Mouse (Mus musculus) adrenal gland, postnatal 36 days (tissue): ENCODE data around the gene Rac2. TPM values are rescaled to one million over a fixed set of nuclear protein-coding genes. Genes with fewer than 3 reads are reported as not detected.

ENCODE experiments used
- DNase-seq, 2 experiments: peaks; one replicate each; pipeline ENCODE4 v3.0.0; 2021; ENCODE audit warnings: mixed read lengths in 1 of 2
- total RNA-seq, 2 experiments: library from RNA; stranded (reverse); gene quantifications; 2 replicates each; pipeline ENCODE4 v1.2.3; 2021

Rac2 gene
- total RNA-seq, 2 experiments from 2014 or later = 3.3 to 3.7 TPM

DNA sequence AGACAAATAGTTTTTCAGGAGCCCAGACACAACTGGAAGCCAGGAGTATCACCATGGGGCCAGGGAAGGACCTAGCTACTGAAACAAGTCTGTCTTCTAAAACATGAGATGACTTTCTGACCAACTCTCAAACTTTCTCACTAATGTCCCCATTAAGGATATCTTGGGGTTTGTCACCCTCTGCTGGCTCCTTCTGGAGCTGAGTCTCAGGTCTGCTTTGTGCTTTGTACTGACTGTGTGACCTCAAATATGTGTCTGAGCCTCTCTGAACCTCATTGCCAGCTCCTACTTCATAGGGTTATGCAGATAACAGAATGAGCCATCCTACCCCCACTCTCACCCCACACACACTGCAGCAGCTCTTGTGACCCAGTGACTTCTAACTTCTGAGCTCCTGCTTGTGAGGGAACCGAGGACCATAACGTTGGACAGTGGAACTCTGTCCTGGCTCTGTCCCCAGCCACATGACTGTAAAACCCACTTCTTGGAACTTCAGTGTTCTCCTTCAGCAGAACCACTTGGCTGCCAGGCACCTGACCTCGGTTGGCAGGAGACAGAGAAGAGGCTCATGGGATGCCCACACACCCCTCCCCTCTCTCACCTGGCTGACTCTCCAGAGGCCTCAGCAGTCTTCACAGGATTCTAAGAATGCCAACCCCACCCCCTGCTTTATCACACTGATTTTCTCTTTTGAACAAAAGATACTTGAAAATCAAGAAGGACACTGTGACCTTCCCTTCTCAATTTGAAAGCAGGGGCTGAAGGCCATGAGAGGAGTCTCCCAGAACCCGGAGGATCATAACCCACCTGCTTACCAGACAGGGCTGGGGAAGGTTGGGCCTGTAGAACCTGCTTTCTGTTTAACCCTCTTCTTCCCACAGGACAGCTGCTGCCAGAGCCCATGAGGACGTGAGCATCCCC, 24.9 kb downstream of the Rac2 start:
- DNase-seq = peak; percentile 55 to 68

GRCm38 (mm10) chr15:78546060-78546459, 26.5 kb downstream of the Rac2 start:
- DNase-seq = peak; percentile 49 to 51

DNA sequence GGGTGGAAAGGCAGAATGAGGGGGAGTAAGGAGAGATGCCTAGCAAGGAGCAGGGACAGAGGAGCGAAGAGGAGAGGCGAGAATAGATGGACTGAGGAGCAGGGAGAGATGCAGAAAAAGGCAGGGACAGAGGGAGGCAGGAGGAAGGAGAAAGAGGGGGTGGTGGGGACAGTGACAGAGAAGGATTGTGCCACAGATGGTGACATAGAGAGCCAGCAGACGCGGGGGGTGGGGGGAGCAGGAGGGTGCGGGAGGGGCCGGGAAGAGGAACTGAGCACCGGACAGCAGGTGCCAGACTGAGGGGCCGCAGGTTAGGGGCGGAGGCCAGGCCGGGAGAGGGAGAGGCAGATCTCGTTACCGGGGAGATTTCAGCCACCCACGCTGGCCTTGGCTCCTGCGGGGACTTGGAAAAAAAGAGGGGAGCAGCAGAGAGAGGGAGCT, 28.0 kb downstream of the Rac2 start, which contains the start of gene Sstr3:
Gene Sstr3 (minus strand): TSS at position 125 of the 441 bp plus-strand sequence.
- peak; percentile 64 to 72 for DNase-seq

- DNase-seq = no peak
Measured at GRCm38 (mm10) chr15:78544041-78544440, 28.5 kb downstream of the Rac2 start.

DNA sequence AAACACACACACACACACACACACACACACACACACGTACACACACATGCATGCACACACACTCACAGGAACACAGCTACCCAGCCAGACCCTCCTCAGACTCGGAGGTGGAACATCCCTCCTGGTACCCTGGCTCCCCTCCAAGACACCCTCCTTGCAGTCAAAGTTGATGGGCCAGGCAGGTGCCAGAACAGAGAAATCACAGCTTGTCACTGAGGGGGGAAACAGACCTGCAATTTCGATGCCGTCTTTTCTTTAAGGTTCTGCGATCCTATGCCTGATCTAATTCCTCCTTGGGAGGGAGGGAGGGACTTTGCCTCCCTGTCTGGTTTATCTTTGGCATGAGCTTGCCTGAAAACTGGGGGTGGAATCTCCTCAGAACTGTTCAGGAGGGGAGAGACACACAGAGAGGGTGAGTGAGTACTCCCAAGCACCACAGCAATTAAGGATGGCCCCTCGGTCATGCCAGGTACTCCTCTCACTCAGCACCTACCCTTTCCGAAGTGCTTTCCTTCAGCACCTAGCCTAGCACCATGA, 29.7 kb downstream of the Rac2 start:
- DNase-seq = no peak

DNA sequence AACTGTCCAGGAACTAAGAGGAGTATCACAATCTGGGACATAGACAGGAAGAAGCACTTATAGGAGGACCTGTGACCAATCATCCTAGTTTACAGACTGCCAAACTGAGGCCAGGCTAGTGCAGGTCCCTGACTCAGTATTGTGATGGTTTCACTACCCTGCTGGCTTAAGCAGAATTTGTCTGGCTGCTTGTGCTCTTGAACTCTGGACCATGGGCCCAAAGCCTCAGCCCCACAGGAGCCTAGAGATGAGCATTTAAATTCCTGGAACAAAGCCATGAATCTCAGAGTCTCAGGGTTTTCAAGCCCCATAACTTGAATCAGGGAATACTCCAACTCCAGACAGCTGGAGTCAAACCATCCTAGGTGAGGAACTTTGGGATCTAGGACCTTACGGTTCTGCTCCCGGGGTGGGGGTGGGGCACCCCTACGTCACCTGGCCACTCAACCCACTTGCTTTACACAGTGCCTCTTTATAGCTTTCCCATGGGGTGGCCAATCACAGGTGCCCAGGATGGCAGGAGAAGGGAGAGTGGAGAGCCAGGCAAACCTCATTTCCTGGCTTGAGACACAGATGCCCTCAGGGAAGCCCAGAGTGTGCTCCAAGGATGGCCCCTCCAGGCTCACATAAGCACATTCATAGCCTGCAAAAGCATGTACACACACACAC, 30.4 kb downstream of the Rac2 start:
- no peak for DNase-seq

DNA sequence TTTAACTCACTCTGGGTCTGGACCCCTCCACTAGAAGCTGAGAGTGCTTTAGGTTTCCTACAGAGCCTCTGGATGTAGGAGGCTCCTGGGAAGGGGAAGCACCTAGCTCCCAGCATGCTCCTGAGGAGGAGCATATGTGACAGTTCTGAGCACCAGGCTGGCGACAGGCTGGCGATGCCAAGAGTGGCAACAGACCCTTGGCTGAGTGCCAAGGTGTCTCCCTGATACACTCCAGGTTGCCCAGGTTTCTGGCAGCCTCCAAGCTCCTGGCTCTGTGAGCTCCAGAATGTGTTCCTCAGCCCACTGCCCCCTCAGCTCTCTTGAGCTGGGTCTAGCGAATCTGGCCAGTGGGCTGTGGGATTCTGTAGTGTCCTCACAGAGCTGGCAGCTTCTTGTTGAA, 31.0 kb downstream of the Rac2 start:
- no peak for DNase-seq

- DNase-seq = no peak
Measured at GRCm38 (mm10) chr15:78541036-78541435, 31.5 kb downstream of the Rac2 start.

GRCm38 (mm10) chr15:78535723-78536421, 36.7 kb downstream of the Rac2 start:
- DNase-seq = peak; percentile 45 to 58

GRCm38 (mm10) chr15:78533346-78533835, 39.2 kb downstream of the Rac2 start:
- no peak for DNase-seq

DNA sequence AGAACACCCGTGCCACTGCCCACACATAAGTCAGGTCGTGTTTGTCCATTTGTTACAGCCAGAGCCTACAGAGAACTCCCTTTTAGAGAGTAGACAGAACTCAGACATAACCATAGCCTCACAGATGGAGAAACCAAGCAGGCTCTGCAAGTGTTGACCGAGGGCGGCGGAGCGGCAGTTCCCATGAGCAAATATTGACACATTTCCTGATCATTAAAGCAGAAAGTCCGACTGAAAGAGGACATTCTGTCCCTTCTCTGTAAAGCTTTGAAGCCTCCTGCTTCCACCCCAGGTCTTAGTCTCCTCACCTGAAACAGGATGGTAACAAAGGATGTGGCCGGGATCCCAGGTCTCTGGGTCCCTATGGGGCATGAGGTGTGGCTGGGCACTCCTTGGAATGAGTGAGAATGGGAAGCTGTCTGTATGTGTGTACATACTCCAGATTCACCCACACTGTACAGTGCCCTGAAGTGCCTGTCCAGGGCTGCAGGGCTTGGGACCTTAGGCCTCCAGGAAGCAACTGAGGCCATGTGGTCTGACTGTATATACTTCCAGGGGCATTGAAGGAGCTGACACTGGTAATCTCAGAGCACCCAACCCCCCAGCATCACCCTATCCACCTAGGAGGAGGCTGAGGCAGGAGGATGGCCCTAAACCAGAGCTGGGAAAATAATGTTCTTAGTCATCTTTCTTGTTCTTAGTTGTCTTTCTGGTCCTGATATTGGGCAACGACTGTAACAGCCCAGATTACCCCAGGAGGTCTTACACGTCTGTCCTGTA, 39.8 kb downstream of the Rac2 start:
- no peak for DNase-seq

DNA sequence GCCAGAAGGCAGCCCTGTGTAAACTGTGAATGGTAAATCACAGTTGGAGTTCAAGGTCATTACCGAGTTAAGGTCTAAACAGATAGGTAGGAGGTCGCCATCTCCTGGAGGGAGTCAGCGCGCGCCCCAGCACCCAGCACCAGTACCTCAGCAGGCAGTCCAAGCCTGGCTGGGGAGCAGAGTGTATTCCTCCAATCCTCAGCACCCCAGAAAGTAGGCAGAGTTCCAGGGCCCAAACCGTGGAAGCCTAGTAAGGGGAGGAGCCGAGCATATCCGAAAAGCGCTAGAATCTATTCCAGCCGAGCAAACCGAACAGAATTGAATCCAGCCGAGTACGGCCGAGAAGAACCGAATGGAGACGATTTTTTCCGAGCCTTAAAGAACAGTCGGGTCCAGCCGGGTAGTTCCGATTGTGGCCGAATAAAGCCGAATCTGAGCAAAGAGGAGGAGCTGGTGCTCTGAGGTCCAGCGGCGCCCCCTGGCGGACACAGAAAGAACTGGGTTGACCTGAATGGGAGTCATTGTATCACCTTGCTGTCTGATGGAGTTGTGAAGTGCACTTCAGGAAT, 40.6 kb downstream of the Rac2 start:
- peak; percentile 97 to 98 for DNase-seq

- DNase-seq = no peak
Measured at GRCm38 (mm10) chr15:78531451-78531720, 41.2 kb downstream of the Rac2 start.

DNA sequence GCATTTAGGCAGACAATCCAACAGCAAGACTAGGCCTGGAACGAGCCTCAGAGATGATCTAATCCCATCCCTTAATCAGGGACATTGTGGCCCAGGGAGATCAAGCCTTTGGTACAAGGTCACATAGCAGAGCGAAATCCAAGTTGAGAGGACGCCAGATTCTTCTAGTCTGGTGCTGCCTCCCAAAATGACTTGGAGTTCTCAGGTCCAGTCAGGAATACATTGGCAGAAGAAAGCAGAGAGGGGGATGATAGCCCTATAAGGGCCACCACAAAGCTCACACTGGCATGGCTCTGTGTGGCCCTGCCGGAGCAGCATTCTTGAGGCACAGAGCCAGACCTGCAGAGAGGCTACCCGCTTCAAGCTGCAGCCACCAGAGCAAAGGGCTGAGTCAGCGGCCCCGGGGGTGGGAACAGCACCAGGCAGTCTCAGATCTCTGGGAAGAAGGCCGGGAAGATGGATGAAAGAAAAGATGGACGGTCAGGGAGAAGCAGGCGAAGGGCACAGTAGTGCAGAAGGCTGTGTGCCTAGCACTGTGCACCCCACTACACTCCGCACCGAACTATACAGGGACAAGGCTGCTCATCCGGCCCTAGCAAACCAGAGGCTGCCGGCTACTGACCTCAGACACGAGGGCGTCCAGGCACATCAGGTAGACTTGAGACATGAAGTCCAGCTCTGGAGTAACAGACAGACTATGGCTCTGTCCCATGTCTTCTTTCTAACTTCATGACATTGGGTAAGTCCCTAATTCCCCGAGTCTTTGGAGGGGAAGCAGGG, 41.7 kb downstream of the Rac2 start, which contains the start of gene C1qtnf6:
Gene C1qtnf6 (minus strand): TSS at position 746 of the 780 bp plus-strand sequence.
- peak; percentile 88 to 89 for DNase-seq

- no peak for DNase-seq
Measured at GRCm38 (mm10) chr15:78530141-78530540, 42.4 kb downstream of the Rac2 start.

GRCm38 (mm10) chr15:78529428-78529990, 43.1 kb downstream of the Rac2 start:
- peak; percentile 88 to 91 for DNase-seq

- DNase-seq = peak; percentile 35 to 58
Measured at GRCm38 (mm10) chr15:78528726-78529411, 43.7 kb downstream of the Rac2 start.

DNA sequence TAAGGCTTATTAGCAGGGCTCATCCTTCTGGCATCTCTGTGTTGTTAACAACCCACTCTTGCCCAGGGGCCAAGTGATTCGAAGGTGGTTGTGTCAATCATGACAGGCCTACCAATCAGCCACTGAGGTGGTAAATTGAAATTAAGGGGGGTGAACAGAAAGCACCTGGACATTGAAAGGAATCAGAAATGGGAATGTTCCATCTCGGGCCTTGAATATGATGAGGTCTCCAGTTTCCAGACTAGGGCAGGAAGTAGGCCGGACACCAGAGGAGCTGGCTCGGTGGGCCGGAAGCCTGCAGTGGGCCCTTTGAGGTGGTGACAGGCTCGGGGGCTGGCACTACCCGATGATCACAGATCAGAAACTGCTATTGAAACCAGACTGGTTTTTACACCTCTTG, 44.6 kb downstream of the Rac2 start:
- DNase-seq = peak; percentile 54 to 56

GRCm38 (mm10) chr15:78524163-78524562, 48.4 kb downstream of the Rac2 start:
- no peak for DNase-seq
